Mouse (Mus musculus) cerebellum, adult (tissue): ENCODE measurements around the gene A1cf.

ENCODE experiments used
- ATAC-seq: cut with Nextera tagmentation; 2 replicates; pipeline ENCODE4 v1.9.2; 2017; ENCODE audit warnings: mild to moderate bottlenecking, moderate library complexity, mixed read lengths; ENCODE audit not compliant: insufficient number of reproducible peaks, low FRiP score, low TSS enrichment

The A1cf gene

DNA sequence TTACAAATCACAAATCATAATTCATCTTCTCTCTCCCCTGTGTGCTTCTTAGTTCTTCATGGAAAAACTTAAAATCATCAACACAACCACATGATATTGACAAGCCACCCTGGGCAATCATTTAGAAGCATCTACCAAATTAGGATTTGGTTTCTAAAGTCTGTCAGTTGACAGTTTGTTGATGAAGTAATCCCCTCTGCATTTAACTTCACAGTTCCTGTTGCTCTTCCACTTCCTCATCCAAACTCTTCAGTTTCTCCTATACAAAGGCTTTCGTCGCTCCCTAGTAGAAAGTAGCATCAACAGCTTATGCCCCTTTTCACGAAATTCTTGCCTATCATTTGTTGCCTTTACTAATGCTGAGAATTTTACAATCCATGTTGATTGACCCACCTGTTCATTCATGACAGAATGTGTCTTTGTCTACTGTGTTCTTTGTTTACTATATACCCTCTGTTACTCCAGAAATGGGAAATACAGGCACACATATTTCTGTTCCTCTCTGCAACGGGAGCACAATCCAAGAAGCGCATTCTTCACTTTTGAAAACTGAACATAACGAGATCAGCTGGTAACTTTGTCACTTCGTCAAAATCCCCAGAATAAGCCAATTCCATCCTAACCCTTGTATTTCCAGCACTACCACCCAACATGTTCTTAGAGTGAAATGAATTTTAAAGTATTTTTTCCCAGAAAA lies 82.4 kb downstream of the A1cf start:
- ATAC-seq = no peak

DNA sequence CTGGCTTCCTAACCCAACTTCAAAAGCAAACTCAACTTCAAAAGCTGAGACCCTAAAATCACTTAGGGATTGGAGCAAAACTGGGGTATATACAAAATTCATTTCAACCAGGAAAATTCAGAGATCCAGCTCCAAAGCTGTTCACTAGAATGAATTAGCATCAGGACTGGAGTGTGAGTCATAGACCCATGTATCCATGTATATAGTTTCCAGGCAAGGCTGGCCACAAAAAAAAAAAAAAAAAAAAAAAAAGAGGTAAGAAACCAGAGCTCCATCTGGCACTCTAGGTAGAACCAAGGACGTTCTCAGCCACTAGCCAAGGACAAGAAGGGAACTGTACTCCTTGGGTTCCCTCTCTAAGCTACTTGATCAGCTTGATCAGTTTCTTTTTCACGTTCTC lies 85.2 kb downstream of the A1cf start:
- no peak for ATAC-seq

DNA sequence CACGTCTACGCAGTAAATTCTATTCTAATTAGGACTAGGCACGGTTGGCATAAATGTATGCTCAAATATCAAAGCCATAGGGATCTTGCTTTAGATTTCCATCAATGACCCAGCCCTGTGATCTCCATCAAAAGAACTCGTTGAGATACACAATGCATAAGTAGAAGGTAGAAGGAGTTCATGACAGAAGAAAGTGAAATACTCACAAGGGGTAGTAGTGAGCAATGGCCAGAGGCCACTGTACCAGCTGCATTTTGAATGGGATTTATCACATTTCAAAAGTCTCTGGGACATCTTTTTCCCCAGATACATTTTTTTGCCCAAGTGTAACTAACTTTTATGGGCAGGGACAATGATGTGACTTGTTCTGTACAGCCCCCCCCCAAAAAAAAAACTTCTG lies 85.7 kb downstream of the A1cf start:
- ATAC-seq = no peak

DNA sequence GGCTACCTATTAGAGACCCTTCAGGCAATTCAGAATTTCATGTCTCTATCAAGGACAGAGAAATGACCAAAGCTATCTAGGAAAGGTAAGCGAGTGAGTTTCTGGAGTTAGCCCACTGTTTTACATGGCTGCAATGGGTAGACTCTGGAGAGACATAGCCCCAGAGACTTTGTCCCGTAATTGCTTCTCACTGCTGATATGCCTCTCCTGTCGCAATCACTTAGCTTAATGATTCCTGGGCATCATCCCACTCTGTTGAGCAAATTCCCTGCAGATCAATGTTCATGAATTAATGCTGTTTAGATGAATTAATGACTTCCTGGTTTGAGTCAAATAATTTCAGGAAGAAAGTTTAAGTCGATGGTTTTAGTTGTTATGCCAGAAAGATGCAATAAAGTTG lies 86.1 kb downstream of the A1cf start:
- ATAC-seq = no peak

DNA sequence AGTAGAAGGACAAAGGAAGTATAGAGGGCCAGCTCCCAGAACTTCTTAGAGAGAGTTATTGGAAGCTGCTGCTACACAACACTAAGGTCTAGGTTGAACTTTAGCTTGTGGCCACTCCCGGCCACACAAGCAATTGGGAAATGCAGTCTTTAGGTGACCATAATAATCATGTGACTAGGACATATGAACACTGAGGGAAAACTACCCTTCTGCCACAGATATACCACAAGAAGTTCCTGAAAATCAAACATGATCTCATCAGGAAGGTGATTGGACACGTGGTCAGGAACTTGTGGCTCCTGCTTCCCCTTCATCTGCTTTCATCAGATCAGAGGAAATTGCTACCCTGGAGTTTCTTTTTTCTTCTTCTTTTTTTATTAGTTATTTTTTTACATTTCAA lies 87.8 kb downstream of the A1cf start:
- no peak for ATAC-seq

DNA sequence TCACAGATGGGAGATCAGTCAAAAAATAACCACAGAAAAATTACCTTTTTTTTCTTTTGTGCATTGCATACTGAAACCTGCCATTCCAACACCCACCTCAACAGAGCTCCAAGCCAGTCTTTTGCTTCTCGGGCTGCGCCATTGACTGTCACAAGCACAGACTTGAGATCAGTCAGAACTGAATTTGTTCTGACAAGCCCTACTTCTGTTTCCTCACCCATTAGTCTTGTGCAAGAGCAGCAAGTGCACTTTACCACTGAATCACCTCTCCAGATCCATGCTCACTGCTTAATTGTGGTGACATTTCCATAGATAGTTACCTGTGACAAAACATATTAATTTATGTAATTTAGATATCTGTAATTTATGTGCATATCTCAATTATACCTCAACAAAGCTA lies 91.9 kb downstream of the A1cf start:
- ATAC-seq = no peak

DNA sequence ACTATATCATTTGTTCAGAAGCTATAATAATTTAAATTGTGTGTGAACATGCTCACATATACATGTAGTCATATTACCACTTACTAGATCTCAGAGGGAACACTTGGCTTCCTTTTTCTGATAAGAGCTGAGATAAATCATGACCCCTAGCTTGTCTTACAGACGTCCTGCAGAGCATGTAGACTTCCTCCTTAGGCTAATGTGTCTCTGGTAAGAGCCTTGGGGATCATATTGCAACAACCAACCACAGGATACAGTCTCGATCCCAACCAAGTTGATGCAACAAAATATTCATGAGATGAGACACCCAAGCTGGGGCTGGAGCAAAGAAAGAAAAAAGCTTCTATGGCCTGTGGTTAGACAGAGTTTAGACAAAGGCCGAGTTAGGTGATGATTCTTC lies 94.6 kb downstream of the A1cf start:
- ATAC-seq = no peak

DNA sequence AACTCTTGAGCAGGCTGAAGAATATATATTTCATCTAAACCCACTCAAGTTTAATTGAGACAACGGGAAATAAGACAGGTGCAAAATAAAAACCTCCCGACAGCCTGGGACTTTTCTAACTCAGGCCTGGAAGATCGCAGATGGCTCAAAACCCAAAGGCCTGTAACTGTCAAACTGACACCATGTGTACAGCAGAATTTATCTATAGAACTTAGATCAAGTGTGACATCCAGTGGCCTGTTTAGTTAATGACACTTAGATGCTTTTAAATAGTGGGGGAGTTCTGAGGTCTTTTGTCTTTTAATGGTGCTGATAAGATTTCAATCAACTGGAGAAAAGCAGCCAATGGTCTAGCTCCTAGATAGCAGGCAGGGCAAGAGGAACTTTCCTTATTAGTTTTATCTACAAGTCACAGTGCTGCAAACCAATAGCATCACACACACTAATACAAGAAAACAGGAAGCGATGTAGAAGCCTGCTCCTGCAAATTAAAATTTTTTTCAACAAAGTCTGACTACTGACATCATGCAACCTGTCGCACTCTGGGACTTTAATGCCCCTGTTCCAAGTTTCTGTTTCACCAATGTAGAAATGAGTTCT lies 99.5 kb downstream of the A1cf start:
- ATAC-seq = no peak

DNA sequence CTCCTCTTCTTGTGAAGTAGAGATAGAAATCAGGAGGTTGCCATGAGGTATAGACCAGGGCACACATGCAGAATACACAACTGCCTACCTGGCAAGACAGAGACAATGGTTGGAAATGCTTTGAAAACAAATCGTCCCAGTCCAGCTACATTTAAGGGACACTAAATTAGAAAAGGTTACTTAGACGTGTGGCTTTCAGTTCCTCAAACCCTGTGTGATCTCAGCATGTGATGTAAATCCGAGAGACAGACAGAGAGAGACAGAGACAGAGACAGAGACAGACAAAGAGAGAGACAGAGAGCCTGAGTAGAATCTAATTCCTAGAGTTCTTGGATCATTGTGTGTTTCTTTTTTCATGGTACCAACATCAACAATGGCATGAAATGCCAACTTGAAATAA lies 102.8 kb downstream of the A1cf start:
- ATAC-seq = no peak

DNA sequence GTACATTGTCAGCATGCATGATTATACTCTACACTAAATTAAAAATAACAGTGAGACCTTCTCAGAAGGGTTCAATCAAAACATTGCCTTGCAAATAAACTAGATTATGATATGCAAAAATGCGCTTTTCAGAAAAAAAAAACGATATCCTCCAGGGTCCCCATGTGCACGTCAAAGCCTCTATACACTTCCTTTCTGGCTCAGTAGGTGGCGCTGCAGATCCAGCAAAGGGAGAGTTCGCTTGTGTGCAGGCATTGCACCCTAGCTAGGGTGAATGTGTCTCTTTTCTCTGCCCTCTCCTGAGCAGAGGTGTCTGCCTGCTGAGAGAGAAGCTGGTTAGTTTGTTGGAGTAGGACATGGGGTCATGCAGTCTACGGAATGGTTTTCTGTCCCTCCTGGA lies 103.4 kb downstream of the A1cf start:
- ATAC-seq = peak; percentile 78

DNA sequence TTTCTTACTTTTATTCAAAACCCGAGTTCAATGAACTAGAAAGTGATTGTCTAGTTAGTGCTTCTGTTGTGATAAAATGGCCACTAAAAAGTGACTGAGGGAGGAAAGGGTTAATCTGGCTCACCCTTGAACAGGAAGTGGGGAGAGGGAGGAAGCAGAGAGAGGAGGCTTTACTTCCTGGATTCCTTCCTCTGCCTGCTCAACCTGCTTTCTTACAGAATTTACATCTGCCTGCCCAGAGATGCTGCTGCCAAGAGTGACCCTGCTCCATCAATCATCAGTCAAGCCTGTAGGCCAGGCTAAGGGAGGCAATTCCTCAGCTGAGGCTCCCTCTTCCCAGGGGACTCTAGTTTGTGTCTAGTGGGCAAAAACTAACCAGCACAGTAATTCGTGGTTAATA lies 107.3 kb downstream of the A1cf start:
- ATAC-seq = no peak

DNA sequence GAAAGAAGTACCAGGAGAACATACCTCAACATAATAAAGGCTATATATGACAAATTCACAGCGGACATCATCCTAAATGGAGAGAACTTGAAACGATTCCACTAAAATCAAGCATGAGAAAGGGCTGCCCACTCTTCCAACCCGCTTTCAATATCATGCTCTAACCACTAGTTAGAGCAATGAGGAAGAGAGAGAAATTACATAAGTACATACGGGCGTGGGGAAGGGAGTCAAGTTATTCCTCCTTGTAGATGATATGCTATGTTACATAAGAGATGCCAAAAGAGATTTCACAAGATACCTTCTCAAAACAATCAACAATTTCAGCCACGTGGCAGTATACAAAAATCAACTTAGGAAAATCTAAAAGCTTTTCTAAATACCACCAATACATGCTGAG lies 122.5 kb downstream of the A1cf start:
- no peak for ATAC-seq

DNA sequence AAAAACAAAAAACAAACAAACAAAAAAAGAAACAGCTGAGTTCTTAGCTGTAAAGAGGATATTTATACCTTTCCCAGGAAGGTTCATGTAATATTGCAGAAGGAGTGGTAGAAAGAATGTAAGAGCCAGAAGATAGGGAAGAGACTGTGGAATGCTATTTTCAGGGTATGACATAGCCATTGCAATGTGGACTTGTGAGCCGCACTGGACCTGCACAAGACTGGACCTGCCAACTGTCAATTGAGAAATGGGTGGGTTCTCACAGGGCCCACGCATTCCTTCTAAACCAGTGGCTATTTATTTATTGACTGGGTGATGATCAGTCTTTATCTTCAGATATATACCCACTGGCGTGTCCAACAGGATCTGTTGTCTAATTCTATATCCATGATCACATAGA lies 128.4 kb downstream of the A1cf start:
- no peak for ATAC-seq
